Mouse (Mus musculus) ES-E14 (cell line): ENCODE measurements around the gene Ift20. TPM values are rescaled to one million over a fixed set of nuclear protein-coding genes. Genes with fewer than 3 reads are reported as not detected.

Experiments
- DNase-seq: peaks from one replicate; pipeline ENCODE4 v3.0.0-alpha.2; 2013; ENCODE audit warnings: low read depth, low spot score
- H3K27ac ChIP-seq: 2 replicates; pipeline ENCODE4 v1.5.1; 2012; ENCODE audit warnings: low read depth, mild to moderate bottlenecking, low read length, moderate library complexity, mixed read lengths; ENCODE audit not compliant: poor library complexity, insufficient read depth, severe bottlenecking
- H3K36me3 ChIP-seq: 2 replicates; pipeline ENCODE4 v1.6.1; 2012; ENCODE audit warnings: mild to moderate bottlenecking, low read length, moderate library complexity, mixed read lengths; ENCODE audit not compliant: control insufficient read depth, poor library complexity, insufficient read depth, severe bottlenecking
- H3K4me1 ChIP-seq, 2 experiments: fragments of 150-350 bp in 1 of 2; sonication (generic) in 1 of 2; 2 replicates each; pipeline ENCODE4 v1.6.1; 2012; ENCODE audit warnings: low read length in 2 of 2, mild to moderate bottlenecking in 1 of 2, mixed read lengths in 1 of 2; ENCODE audit not compliant: control insufficient read depth in 2 of 2, insufficient read depth in 2 of 2, poor library complexity in 1 of 2
- H3K4me3 ChIP-seq, 2 experiments: fragments of 150-350 bp in 1 of 2; sonication (generic) in 1 of 2; 2 replicates each; pipeline ENCODE4 v1.5.1; 2012; ENCODE audit warnings: low read length in 2 of 2, low read depth in 1 of 2, mild to moderate bottlenecking in 1 of 2, mixed read lengths in 1 of 2; ENCODE audit not compliant: insufficient read depth in 1 of 2, poor library complexity in 1 of 2, severe bottlenecking in 1 of 2
- H3K9ac ChIP-seq: 2 replicates; pipeline ENCODE4 v1.6.1; 2012; ENCODE audit warnings: low read depth, mild to moderate bottlenecking, low read length, mixed read lengths; ENCODE audit not compliant: poor library complexity, insufficient read depth, severe bottlenecking
- H3K9me3 ChIP-seq: fragments of 150-350 bp; sonication (generic); 2 replicates; pipeline ENCODE4 v1.6.1; 2012; ENCODE audit warnings: low read depth, mild to moderate bottlenecking, low read length; ENCODE audit not compliant: control insufficient read depth, insufficient read depth
- CHD2 ChIP-seq: IDR thresholded peaks from 2 replicates; pipeline ENCODE4 v1.6.1; 2014; ENCODE audit warnings: mild to moderate bottlenecking, low read depth, low read length, inconsistent platforms
- HCFC1 ChIP-seq: IDR thresholded peaks from 2 replicates; pipeline ENCODE4 v1.6.1; 2012; ENCODE audit warnings: low read length, inconsistent platforms, borderline replicate concordance; ENCODE audit not compliant: insufficient read depth
- MAFK ChIP-seq: IDR thresholded peaks from 2 replicates; pipeline ENCODE4 v1.6.1; 2014; ENCODE audit warnings: mild to moderate bottlenecking, low read depth, low read length, inconsistent platforms; ENCODE audit not compliant: insufficient read depth
- ZC3H11A ChIP-seq: IDR thresholded peaks from 2 replicates; pipeline ENCODE4 v1.6.1; 2012; ENCODE audit warnings: low read depth, mild to moderate bottlenecking, inconsistent platforms, low read length, borderline replicate concordance
- ZNF384 ChIP-seq: IDR thresholded peaks from 2 replicates; pipeline ENCODE4 v1.6.1; 2012; ENCODE audit warnings: low read depth, low read length, inconsistent platforms
- in situ Hi-C, 2 experiments: fragments of 600-800 bp; cut with MboI; formaldehyde crosslinking; loops; one replicate each; pipeline ENCODE4 v1.15.1; 2025; ENCODE audit warnings: low sequenced_read_pairs in 2 of 2, inconsistent platforms in 1 of 2; ENCODE audit not compliant: unreplicated experiment in 2 of 2
- total RNA-seq: library from RNA; depleted of rRNA; stranded (reverse); fragments of 300-350 nt; gene quantifications from 2 replicates; pipeline ENCODE4 v1.2.3, GENCODE M21; 2012; rRNA removed

Gene Ift20
- 45.8 and 59.2 TPM in 2 replicates for total RNA-seq

DNA sequence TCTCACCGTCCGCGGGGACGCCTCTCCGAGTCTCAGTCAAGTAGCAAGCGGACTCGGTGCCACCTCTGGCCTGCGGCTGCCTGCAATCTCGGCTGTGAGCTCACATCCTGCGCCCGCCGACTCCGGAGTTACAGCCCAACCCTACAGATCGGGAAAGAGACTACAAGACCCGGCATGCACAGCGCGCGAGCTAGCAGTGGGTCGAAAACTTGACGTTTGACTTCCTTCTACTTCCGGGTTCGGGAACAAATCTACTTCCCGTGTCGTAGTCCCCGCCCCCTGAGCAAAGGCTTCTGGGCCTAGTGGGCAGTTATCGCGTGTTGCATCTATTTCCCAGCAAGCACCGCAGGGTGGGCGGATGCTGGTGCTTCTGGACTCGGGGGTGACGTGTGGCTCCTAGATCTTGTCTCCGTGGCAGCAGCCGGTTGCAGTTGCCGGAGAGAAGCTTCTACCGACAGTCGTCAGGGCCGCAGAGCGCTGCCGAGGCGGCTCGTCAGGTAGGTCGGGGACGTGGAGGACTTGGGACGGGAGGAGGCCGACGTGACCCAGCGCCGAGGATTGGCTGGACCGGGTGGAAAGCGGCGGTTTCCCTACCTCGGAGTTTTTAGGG, at the start of gene Ift20, which contains the start of gene Tnfaip1:
Ift20 (plus strand) TSS at position 282 of the 610 bp plus-strand sequence.
Tnfaip1 (minus strand) TSS at position 253 of the 610 bp plus-strand sequence.
- in situ Hi-C loops, result no loop called here
- peak within 1 kb of the TSS; percentile 83 for H3K4me3 ChIP-seq
- peaks cover 14% of the 10 kb centered on the region for H3K36me3 ChIP-seq
- DNase-seq, result peak; percentile 99
- no peaks in the 10 kb centered on the region for H3K9me3 ChIP-seq
- 0 out of 4 replicates have a peak, but pooled peaks cover 0 to 2% of the 10 kb centered on the region in 2 experiments for H3K4me1 ChIP-seq
- H3K9ac ChIP-seq, result peak within 1 kb of the TSS; percentile 89
- TF ChIP-seq MAFK (no peak), ZNF384 (no peak), HCFC1 (peak; percentile 96), CHD2 (peak; percentile 90)
- H3K27ac ChIP-seq, result 0 out of 2 replicates have a peak within 1 kb of the TSS, but pooled peaks have one; percentile 25

DNA sequence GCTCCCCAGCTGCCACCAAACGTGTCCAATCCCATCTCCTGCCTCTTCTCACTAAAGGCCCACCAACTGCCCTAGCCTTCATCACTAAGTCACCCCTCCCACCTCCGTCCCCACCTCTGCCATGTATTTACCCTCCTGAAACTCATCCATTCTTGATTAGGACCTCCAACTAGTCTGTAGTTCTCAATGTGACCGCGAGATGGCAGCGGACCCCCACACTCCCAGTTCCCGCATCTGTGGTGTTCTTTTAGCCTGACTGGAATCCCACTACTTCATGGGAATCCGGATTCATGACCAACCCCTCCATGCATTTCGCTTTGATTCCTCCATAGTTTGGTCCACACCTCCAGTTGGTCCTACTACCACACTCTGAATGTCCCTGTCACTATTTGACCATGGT, 48.0 kb upstream of the Ift20 start:
- Histone ChIP-seq H3K27ac (no peak overlapping the region), H3K36me3 (no peaks in the 10 kb centered on the region), H3K4me3 (peak overlapping the region; percentile 40 to 49; a peak in 3 of 4 replicates), H3K4me1 (peaks cover 4 to 6% of the 10 kb centered on the region in 2 experiments; a peak in 2 of 4 replicates), H3K9me3 (no peaks in the 10 kb centered on the region), H3K9ac (no peak overlapping the region)
- DNase-seq, result peak; percentile 78
- TF ChIP-seq CHD2 (no peak), ZC3H11A (no peak)
- in situ Hi-C loops, result no loop called here

GRCm38 (mm10) chr11:78490781-78491241, 45.4 kb upstream of the Ift20 start:
- no peak for DNase-seq
- H3K27ac ChIP-seq, result no peak overlapping the region

GRCm38 (mm10) chr11:78495904-78496303, 40.3 kb upstream of the Ift20 start:
- H3K27ac ChIP-seq, result no peak overlapping the region
- TF ChIP-seq CHD2 (no peak), ZC3H11A (no peak), MAFK (no peak), ZNF384 (no peak), HCFC1 (no peak)
- no peak overlapping the region for H3K4me3 ChIP-seq
- peaks cover 2 to 4% of the 10 kb centered on the region in 2 experiments; a peak in 2 of 4 replicates for H3K4me1 ChIP-seq
- no peak overlapping the region for H3K9ac ChIP-seq
- in situ Hi-C loops, result no loop called here
- no peaks in the 10 kb centered on the region for H3K36me3 ChIP-seq
- H3K9me3 ChIP-seq, result no peaks in the 10 kb centered on the region
- peak; percentile 63 for DNase-seq

More at GRCm38 (mm10) chr11:78490781-78491241, 45.4 kb upstream of the Ift20 start:
- Histone ChIP-seq H3K9me3 (no peaks in the 10 kb centered on the region), H3K9ac (peak overlapping the region; percentile 66), H3K36me3 (no peaks in the 10 kb centered on the region), H3K4me3 (peak overlapping the region; percentile 49 to 52), H3K4me1 (peaks cover 4 to 6% of the 10 kb centered on the region in 2 experiments; a peak in 2 of 4 replicates)
- in situ Hi-C loops, result no loop called here
- TF ChIP-seq MAFK, result no peak
- no peak for TF ChIP-seq ZC3H11A
- TF ChIP-seq ZNF384, result no peak
- no peak for TF ChIP-seq CHD2
- TF ChIP-seq HCFC1, result no peak

DNA sequence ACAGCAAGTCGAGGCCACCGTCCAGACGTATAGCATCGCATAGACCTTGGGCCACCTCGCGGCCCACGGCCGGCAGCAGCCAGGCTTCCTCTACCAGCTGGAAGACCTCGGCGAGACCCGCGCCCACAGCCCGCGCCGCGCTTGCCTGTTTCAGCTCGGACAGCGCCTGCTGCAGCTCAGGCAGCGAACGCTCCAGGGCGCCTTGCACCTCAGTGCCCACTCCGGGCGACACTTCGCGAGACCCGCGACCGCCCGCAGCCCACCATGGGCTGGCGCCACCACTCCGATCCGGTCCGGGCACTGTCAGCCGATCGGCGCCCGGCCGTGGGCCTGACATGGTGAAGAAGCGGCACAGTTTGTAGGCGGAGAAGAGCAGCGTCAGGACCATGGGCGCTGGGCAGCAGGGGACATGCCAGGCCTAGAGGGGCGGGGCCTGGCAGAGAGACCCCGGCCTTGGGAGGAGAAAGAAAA, 39.1 kb upstream of the Ift20 start:
- no peak for DNase-seq
- H3K36me3 ChIP-seq, result no peaks in the 10 kb centered on the region
- no peaks in the 10 kb centered on the region for H3K9me3 ChIP-seq
- H3K27ac ChIP-seq, result no peak overlapping the region
- TF ChIP-seq MAFK, result no peak
- TF ChIP-seq CHD2, result no peak
- no peak for TF ChIP-seq ZNF384
- peak overlapping the region; percentile 19; the same call in 1 of the 2 replicates for H3K9ac ChIP-seq
- H3K4me3 ChIP-seq, result peak overlapping the region; percentile 59 to 77
- H3K4me1 ChIP-seq, result peaks cover 0 to 2% of the 10 kb centered on the region in 2 experiments; a peak in 1 of 4 replicates
- in situ Hi-C loops, result no loop called here
